Mouse (Mus musculus): ENCODE results near the gene Arl16. TPM values are rescaled to one million over a fixed set of nuclear protein-coding genes. Genes with fewer than 3 reads are reported as not detected.

Arl16 gene
- polyA plus RNA-seq, 1 experiment from 2014 or later, result 16.0 TPM

Other genes starting within 250 kb of the Arl16 start
- gene Bahcc1, start 234.7 kb downstream of the Arl16 start, polyA plus RNA-seq (2015; fragmentation: Nextera tagmentation; extraction: Ambion mirVana), result 1.3 and 1.4 TPM in 2 replicates
- gene Actg1, start 119.1 kb downstream of the Arl16 start, polyA plus RNA-seq (2015; fragmentation: Nextera tagmentation; extraction: Ambion mirVana), result 712 and 750 TPM in 2 replicates
- not detected in 2 replicates for gene Fscn2, start 106.1 kb downstream of the Arl16 start, polyA plus RNA-seq (2015; fragmentation: Nextera tagmentation; extraction: Ambion mirVana)
- gene Faap100, start 88.8 kb downstream of the Arl16 start, polyA plus RNA-seq (2015; fragmentation: Nextera tagmentation; extraction: Ambion mirVana), result 7.8 and 8.7 TPM in 2 replicates
- gene Nploc4, start 29.9 kb downstream of the Arl16 start, polyA plus RNA-seq (2015; fragmentation: Nextera tagmentation; extraction: Ambion mirVana), result 22.3 and 26.8 TPM in 2 replicates
- not detected in 2 replicates for gene Tspan10, start 25.0 kb downstream of the Arl16 start, polyA plus RNA-seq (2015; fragmentation: Nextera tagmentation; extraction: Ambion mirVana)
- gene Pde6g, start 14.1 kb downstream of the Arl16 start, polyA plus RNA-seq (2015; fragmentation: Nextera tagmentation; extraction: Ambion mirVana), result 0.12 TPM in 1 of 2 replicates, not detected in the other
- gene Oxld1, start 9.5 kb downstream of the Arl16 start, polyA plus RNA-seq (2015; fragmentation: Nextera tagmentation; extraction: Ambion mirVana), result 8.4 and 9.5 TPM in 2 replicates
- 20.2 and 23.1 TPM in 2 replicates for gene Ccdc137, start 9.5 kb downstream of the Arl16 start, polyA plus RNA-seq (2015; fragmentation: Nextera tagmentation; extraction: Ambion mirVana)
- 142 and 150 TPM in 2 replicates for gene Mrpl12, start 17.0 kb upstream of the Arl16 start, polyA plus RNA-seq (2015; fragmentation: Nextera tagmentation; extraction: Ambion mirVana)
- 42.2 and 44.1 TPM in 2 replicates for gene Slc25a10, start 24.2 kb upstream of the Arl16 start, polyA plus RNA-seq (2015; fragmentation: Nextera tagmentation; extraction: Ambion mirVana)
- gene Gcgr, start 63.1 kb upstream of the Arl16 start, polyA plus RNA-seq (2015; fragmentation: Nextera tagmentation; extraction: Ambion mirVana), result 10.0 and 10.7 TPM in 2 replicates
- 45.7 and 46.9 TPM in 2 replicates for gene Mcrip1, start 82.1 kb upstream of the Arl16 start, polyA plus RNA-seq (2015; fragmentation: Nextera tagmentation; extraction: Ambion mirVana)
- gene Ppp1r27, start 83.5 kb upstream of the Arl16 start, polyA plus RNA-seq (2015; fragmentation: Nextera tagmentation; extraction: Ambion mirVana), result 0.22 TPM in 1 of 2 replicates, not detected in the other
- gene P4hb, start 105.6 kb upstream of the Arl16 start, polyA plus RNA-seq (2015; fragmentation: Nextera tagmentation; extraction: Ambion mirVana), result 403 and 453 TPM in 2 replicates
- 258 and 276 TPM in 2 replicates for gene Arhgdia, start 114.0 kb upstream of the Arl16 start, polyA plus RNA-seq (2015; fragmentation: Nextera tagmentation; extraction: Ambion mirVana)
- 379 and 416 TPM in 2 replicates for gene Alyref, start 130.8 kb upstream of the Arl16 start, polyA plus RNA-seq (2015; fragmentation: Nextera tagmentation; extraction: Ambion mirVana)
- gene Anapc11, start 130.8 kb upstream of the Arl16 start, polyA plus RNA-seq (2015; fragmentation: Nextera tagmentation; extraction: Ambion mirVana), result 99.1 and 102 TPM in 2 replicates
- gene Npb, start 140.9 kb upstream of the Arl16 start, polyA plus RNA-seq (2015; fragmentation: Nextera tagmentation; extraction: Ambion mirVana), result 9.5 and 12.6 TPM in 2 replicates
- gene Pcyt2, start 150.3 kb upstream of the Arl16 start, polyA plus RNA-seq (2015; fragmentation: Nextera tagmentation; extraction: Ambion mirVana), result 114 and 116 TPM in 2 replicates
- gene Sirt7, start 157.6 kb upstream of the Arl16 start, polyA plus RNA-seq (2015; fragmentation: Nextera tagmentation; extraction: Ambion mirVana), result 33.8 and 34.3 TPM in 2 replicates
- 39.8 and 40.0 TPM in 2 replicates for gene Mafg, start 166.0 kb upstream of the Arl16 start, polyA plus RNA-seq (2015; fragmentation: Nextera tagmentation; extraction: Ambion mirVana)
- 6.0 and 6.9 TPM in 2 replicates for gene Pycr1, start 176.2 kb upstream of the Arl16 start, polyA plus RNA-seq (2015; fragmentation: Nextera tagmentation; extraction: Ambion mirVana)
- 0.23 TPM in 1 of 2 replicates, not detected in the other for gene Myadml2, start 180.6 kb upstream of the Arl16 start, polyA plus RNA-seq (2015; fragmentation: Nextera tagmentation; extraction: Ambion mirVana)
- gene Notum, start 193.6 kb upstream of the Arl16 start, polyA plus RNA-seq (2015; fragmentation: Nextera tagmentation; extraction: Ambion mirVana), result 0.27 and 0.36 TPM in 2 replicates
- gene Aspscr1, start 205.4 kb upstream of the Arl16 start, polyA plus RNA-seq (2015; fragmentation: Nextera tagmentation; extraction: Ambion mirVana), result 49.2 and 52.5 TPM in 2 replicates
- 123 and 126 TPM in 2 replicates for gene Cenpx, start 246.1 kb upstream of the Arl16 start, polyA plus RNA-seq (2015; fragmentation: Nextera tagmentation; extraction: Ambion mirVana)
- gene Lrrc45, start 246.3 kb upstream of the Arl16 start, polyA plus RNA-seq (2015; fragmentation: Nextera tagmentation; extraction: Ambion mirVana), result 13.0 and 14.3 TPM in 2 replicates

Measured in liver, embryonic 13.5 days (tissue).